Mouse (Mus musculus): ENCODE measurements at regions not wholly inside any gene's neighbourhood (a gene's known extent, or its start where the extent isn't known, plus 50 kb on each side); places are given as distances from the start of the nearest gene placed in this dataset.

DNA sequence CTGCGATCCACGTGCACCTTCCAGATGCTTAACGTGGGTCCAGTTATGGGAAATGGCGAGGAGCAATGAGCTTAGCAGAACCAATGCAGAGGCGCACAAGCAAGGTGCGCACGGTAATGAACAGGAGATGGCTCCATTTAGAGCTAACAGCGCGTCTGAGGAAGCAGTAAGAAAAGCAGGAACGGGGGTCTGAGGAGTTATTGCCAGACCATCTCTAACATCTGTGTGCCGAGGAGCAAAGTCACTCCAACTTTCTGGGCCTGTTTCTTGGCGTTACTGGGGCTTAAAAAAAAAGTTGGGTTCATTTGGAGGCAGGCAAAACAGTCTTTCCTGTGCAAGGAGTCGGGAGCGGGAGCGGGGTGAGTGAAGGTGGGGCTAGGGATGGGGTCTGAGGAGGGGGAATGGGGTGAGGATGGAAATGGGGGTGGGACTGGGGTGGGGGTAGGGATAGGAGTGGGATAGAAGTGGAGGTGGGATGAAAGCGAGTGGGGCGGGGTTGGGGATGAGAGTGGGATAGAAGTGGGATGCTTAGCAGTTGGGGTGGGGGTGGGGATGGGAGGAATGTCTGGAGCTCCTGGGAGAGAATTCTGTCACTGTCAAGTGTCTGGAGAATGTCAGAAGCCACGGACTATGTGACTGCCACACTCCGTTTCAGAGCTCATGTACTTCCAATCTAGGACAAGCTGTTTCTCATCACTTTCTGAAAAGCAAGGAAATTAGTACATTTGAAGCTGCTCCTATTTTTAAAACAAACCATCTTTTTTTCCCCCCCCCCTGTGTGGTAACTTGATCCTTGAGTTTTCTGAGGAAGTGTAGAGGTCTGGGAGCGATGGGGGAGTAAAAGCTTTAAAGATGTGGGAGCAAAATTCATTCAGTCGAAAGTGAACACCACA is 225.6 kb upstream of the Ccdc122 start:
- WGBS, result 23% methylated on average over 21 of the region's 21 CpGs
- peaks cover 35% of the 10 kb centered on the region for H3K4me1 ChIP-seq
- 0 out of 2 replicates have a peak, but pooled peaks cover 3% of the 10 kb centered on the region for H3K9me3 ChIP-seq
- peaks cover 9% of the 10 kb centered on the region for H3K27me3 ChIP-seq (replicated peaks; ENCODE audit: low read depth, poor library complexity, severe bottlenecking)
- peak; percentile 69 for DNase-seq (ENCODE audit: low spot score)
- peak overlapping the region; percentile 39 for H3K4me3 ChIP-seq
- no peaks in the 10 kb centered on the region for H3K36me3 ChIP-seq (replicated peaks)
- H3K27ac ChIP-seq (replicated peaks), result peak overlapping the region; percentile 78

DNA sequence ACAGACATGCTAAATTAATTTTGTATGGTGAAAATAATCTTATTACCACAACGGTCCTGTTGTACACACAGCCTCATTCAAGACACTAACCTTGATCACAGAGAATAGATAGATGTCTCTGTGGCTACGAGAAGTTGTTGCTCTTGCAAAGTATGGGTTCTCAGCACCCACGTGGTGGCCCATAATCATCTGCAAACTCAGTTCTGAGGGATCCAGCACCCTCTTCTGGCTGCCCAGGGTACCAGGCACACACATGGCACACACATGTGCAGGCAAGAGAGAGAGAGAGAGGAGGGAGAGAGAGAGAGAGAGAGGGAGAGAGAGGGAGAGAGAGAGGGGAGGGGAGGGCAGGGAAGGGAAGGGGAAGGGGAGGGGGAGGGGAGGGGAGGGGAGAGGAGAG is 226.5 kb upstream of the Ccdc122 start:
- Histone ChIP-seq H3K36me3 (replicated peaks) (no peaks in the 10 kb centered on the region), H3K4me3 (no peak overlapping the region), H3K4me1 (peaks cover 40% of the 10 kb centered on the region), H3K9me3 (0 out of 2 replicates have a peak, but pooled peaks cover 3% of the 10 kb centered on the region), H3K27ac (replicated peaks) (peak overlapping the region; percentile 78), H3K27me3 (replicated peaks; ENCODE audit: low read depth, poor library complexity, severe bottlenecking) (peaks cover 9% of the 10 kb centered on the region)
- WGBS, result 88% methylated on average over 3 of the region's 3 CpGs
- DNase-seq (ENCODE audit: low spot score), result peak; percentile 20

DNA sequence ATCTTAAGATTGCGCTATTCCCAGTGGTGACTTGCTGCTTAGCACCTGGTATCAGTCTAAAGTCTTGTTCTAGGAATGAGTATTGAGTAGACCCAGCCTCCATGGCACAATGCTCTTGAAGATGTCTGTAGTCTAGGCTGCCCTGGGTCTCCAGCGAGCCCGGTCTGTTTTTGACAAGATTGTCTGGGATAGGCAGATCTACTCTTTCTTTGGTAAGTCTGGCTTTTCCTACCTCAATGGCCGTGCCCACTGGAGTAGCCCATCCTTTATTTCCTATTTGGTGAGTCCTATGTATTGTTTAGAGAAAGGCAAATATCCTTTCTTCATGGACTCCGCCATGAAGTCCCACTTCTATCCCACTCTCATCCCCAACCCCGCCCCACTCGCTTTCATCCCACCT is 227.2 kb upstream of the Ccdc122 start:
- H3K27me3 ChIP-seq (replicated peaks; ENCODE audit: low read depth, poor library complexity, severe bottlenecking), result peaks cover 9% of the 10 kb centered on the region
- WGBS, result 94% methylated on average over 7 of the region's 7 CpGs
- 0 out of 2 replicates have a peak, but pooled peaks cover 3% of the 10 kb centered on the region for H3K9me3 ChIP-seq
- H3K36me3 ChIP-seq (replicated peaks), result no peaks in the 10 kb centered on the region
- H3K4me3 ChIP-seq, result no peak overlapping the region
- H3K4me1 ChIP-seq, result peaks cover 45% of the 10 kb centered on the region
- no peak for DNase-seq (ENCODE audit: low spot score)
- H3K27ac ChIP-seq (replicated peaks), result no peak overlapping the region

- Histone ChIP-seq H3K27ac (replicated peaks) (no peak overlapping the region), H3K9me3 (0 out of 2 replicates have a peak, but pooled peaks cover 3% of the 10 kb centered on the region), H3K27me3 (replicated peaks; ENCODE audit: low read depth, poor library complexity, severe bottlenecking) (no peaks in the 10 kb centered on the region), H3K4me1 (peaks cover 25% of the 10 kb centered on the region), H3K4me3 (no peak overlapping the region), H3K36me3 (replicated peaks) (no peaks in the 10 kb centered on the region)
- WGBS, result 61% methylated on average over 13 of the region's 13 CpGs
- DNase-seq (ENCODE audit: low spot score), result no peak
Measured at GRCm38 (mm10) chr14:76805151-76805785, 231.3 kb upstream of the Ccdc122 start.

GRCm38 (mm10) chr14:76804447-76805150 is 232.0 kb upstream of the Ccdc122 start:
- Histone ChIP-seq H3K4me3 (no peak overlapping the region), H3K36me3 (replicated peaks) (no peaks in the 10 kb centered on the region), H3K27me3 (replicated peaks; ENCODE audit: low read depth, poor library complexity, severe bottlenecking) (no peaks in the 10 kb centered on the region), H3K4me1 (peaks cover 29% of the 10 kb centered on the region), H3K9me3 (0 out of 2 replicates have a peak, but pooled peaks cover 3% of the 10 kb centered on the region), H3K27ac (replicated peaks) (0 out of 2 replicates have a peak overlapping the region, but pooled peaks have one; percentile 40)
- WGBS, result 69% methylated on average over 6 of the region's 6 CpGs
- no peak for DNase-seq (ENCODE audit: low spot score)

- 75% methylated on average over 4 of the region's 4 CpGs for WGBS
- Histone ChIP-seq H3K27me3 (replicated peaks; ENCODE audit: low read depth, poor library complexity, severe bottlenecking) (peaks cover 13% of the 10 kb centered on the region; the same call in 1 of the 2 replicates), H3K27ac (replicated peaks) (no peak overlapping the region), H3K9me3 (no peaks in the 10 kb centered on the region), H3K36me3 (replicated peaks) (no peaks in the 10 kb centered on the region), H3K4me1 (peaks cover 30% of the 10 kb centered on the region), H3K4me3 (no peak overlapping the region)
- no peak for DNase-seq (ENCODE audit: low spot score)
Measured at GRCm38 (mm10) chr14:76800181-76800580, 236.4 kb upstream of the Ccdc122 start.

DNA sequence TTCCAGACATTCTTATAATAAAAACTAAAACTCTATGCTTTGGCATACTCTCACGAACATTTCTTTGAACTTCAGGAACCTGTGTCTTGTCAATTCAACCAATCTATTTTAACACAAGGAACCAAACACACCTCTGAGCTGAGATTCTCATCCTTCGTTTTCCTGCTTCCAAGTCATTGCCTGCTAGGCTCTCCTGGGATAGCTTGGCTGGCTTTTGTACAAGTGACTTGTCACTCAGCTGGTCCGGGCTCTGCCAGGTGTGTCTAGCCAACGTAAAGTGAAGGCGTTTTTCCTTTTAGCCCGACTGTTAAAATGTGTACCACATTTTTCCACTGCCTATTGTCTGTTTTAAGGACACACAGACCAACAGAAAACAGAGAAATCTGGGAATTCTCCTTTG is 236.8 kb upstream of the Ccdc122 start:
- 76% methylated on average over 6 of the region's 6 CpGs for WGBS
- Histone ChIP-seq H3K36me3 (replicated peaks) (no peaks in the 10 kb centered on the region), H3K4me3 (no peak overlapping the region), H3K27me3 (replicated peaks; ENCODE audit: low read depth, poor library complexity, severe bottlenecking) (peaks cover 13% of the 10 kb centered on the region; the same call in 1 of the 2 replicates), H3K9me3 (no peaks in the 10 kb centered on the region), H3K4me1 (peaks cover 28% of the 10 kb centered on the region), H3K27ac (replicated peaks) (no peak overlapping the region)
- DNase-seq (ENCODE audit: low spot score), result no peak

DNA sequence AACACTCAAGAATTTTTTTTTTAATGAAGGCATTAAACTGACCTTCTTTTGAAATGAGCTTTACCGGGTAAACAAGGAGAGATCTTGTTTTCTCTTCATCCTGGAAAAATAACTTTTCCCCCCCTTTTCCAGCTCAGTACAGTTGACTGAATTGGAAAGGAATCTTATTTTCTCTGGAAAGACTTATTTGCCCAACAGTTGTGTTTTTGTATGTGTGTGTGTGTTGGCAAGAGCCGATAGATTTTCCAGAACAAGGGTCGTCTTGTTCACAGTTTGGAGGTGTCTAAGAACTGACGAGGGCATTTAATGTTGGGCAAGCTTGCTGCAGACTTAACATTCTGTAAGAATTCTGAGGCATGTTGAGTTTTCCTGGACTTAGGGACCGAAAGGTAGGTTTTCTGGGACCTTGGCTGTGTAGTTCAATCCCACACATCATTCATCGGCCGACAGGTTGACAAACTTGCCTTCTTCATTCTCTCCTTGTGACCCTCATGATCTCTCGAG is 237.6 kb upstream of the Ccdc122 start:
- H3K4me1 ChIP-seq, result peaks cover 20% of the 10 kb centered on the region
- no peak for DNase-seq (ENCODE audit: low spot score)
- no peaks in the 10 kb centered on the region for H3K9me3 ChIP-seq
- WGBS, result 85% methylated on average over 8 of the region's 8 CpGs
- no peaks in the 10 kb centered on the region for H3K36me3 ChIP-seq (replicated peaks)
- H3K27ac ChIP-seq (replicated peaks), result no peak overlapping the region
- no peak overlapping the region for H3K4me3 ChIP-seq
- peaks cover 13% of the 10 kb centered on the region for H3K27me3 ChIP-seq (replicated peaks; ENCODE audit: low read depth, poor library complexity, severe bottlenecking)

DNA sequence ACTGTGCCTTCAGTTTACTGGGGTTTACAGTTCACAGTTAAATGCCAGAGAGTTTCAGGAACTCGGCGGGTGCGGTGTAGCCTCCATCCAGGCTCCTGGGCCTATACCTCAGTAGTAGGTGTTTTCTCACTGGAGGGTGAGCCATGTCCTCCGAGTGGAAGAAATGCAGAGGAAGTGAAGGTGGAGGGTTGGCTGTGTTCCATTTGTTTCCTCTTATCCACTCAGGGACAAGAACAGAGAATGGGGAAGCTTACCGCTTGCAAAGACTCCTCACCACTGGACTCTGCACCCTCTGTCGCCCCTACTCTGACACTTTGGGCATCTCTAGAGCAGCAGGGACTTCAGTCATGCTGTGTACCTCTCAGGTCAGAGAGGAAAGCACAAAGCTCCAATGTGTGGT is 238.1 kb upstream of the Ccdc122 start:
- Histone ChIP-seq H3K27ac (replicated peaks) (no peak overlapping the region; the same call in 1 of the 2 replicates), H3K4me3 (no peak overlapping the region), H3K4me1 (peaks cover 16% of the 10 kb centered on the region), H3K36me3 (replicated peaks) (no peaks in the 10 kb centered on the region), H3K9me3 (no peaks in the 10 kb centered on the region), H3K27me3 (replicated peaks; ENCODE audit: low read depth, poor library complexity, severe bottlenecking) (peaks cover 13% of the 10 kb centered on the region)
- DNase-seq (ENCODE audit: low spot score), result no peak
- WGBS, result 80% methylated on average over 6 of the region's 6 CpGs

DNA sequence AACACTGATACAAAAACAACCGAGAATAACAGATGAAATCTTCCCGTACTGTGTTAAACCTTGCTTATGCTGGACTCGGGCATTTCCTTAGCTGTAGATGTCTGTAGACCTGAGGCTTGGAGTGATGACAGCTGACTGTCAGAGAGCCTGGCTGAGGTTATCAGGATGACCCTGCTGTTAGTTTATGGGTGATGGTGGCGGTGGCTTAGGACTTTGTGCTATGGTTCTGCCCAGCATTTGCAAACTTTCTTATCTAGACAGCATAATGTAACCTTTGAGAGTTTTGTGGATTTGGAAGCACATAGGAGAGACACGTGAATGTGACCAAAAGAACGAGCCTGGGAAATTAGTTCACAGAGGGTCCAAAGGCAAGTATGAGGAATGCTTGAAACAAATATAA is 239.1 kb upstream of the Ccdc122 start:
- Histone ChIP-seq H3K27me3 (replicated peaks; ENCODE audit: low read depth, poor library complexity, severe bottlenecking) (peaks cover 13% of the 10 kb centered on the region), H3K9me3 (no peaks in the 10 kb centered on the region), H3K36me3 (replicated peaks) (no peaks in the 10 kb centered on the region), H3K4me1 (peaks cover 15% of the 10 kb centered on the region), H3K27ac (replicated peaks) (no peak overlapping the region), H3K4me3 (no peak overlapping the region)
- WGBS, result 75% methylated on average over 6 of the region's 6 CpGs
- DNase-seq (ENCODE audit: low spot score), result no peak

- peak; percentile 51 for DNase-seq (ENCODE audit: low spot score)
- Histone ChIP-seq H3K36me3 (replicated peaks) (no peaks in the 10 kb centered on the region), H3K4me1 (peaks cover 35% of the 10 kb centered on the region), H3K4me3 (no peak overlapping the region), H3K9me3 (no peaks in the 10 kb centered on the region), H3K27me3 (replicated peaks; ENCODE audit: low read depth, poor library complexity, severe bottlenecking) (peaks cover 12% of the 10 kb centered on the region), H3K27ac (replicated peaks) (peak overlapping the region; percentile 75)
- 15% methylated on average over 6 of the region's 6 CpGs for WGBS
Measured at GRCm38 (mm10) chr14:76791811-76792571, 235.3 kb upstream of the Serp2 start.
